10 mouse cellular contexts compared by ENCODE assay signal in the genomic region with DNA sequence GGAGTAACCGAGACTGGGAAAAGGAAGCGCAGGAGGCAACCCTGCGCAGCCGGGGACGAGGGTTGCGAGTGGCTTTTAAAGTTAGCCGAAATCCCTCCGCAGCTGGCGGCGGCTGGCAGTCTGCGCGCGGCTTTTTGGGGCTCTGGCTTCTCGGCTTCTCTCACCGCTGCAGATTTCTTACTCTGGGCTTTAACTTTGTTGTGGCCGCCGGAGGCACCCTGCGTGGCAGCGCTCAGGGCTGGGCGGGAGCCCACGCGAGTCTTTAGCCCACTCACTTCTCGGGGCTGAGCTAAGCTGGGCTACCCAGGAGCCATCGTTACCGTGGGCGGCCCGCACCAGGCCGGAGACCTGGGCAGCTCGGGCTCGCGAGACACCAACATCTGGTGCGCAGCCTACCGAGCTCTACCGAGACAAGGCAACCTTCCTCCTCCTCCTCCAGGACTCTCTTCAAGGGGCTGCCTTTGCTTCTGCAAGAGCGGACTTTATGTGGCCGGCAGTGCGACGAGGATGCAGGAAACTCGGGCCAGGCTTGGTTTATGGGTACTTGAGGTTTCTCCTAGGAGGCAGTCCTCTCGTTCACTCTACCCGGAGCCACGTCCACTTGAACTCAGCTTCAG. TPM values are rescaled to one million over a fixed set of nuclear protein-coding genes. Genes with fewer than 3 reads are reported as not detected.
A peak's percentile ranks its signal among the peaks of the same experiment; 100 is the strongest.
DNase-seq lines count a peak whose midpoint lies in the region; ATAC-seq and TF ChIP-seq lines count a peak whose summit lies in the region.
"Had no signal": no experiment of that assay in that cellular context is flagged by ENCODE, and none has a peak within 500 bp of the region (broad histone marks: within the 10 kb centered on the region; RNA-seq: fewer than 3 reads in every experiment).

No protein-coding gene starts in this region.

- no peak for TF ChIP-seq CTCF in cerebellum, adult 2 months (IDR thresholded peaks at IDR 0.05; ENCODE audit: borderline replicate concordance, insufficient read depth, low read depth, low read length)

- H3K36me3 ChIP-seq in intestine, embryonic 16.5 days (ENCODE audit: control insufficient read depth, insufficient read depth, low read length): no peaks in the 10 kb centered on the region
- H3K36me3 ChIP-seq in stomach, embryonic 15.5 days: no peaks in the 10 kb centered on the region
- H3K36me3 ChIP-seq: lung, embryonic 15.5 days had no signal

- peak overlapping the region; percentile 29 for H3K4me3 ChIP-seq in cerebellum, adult 2 months (replicated peaks; ENCODE audit: insufficient read depth, low read depth, low read length)
- peak overlapping the region; percentile 33 for H3K4me3 ChIP-seq in intestine, embryonic 16.5 days (ENCODE audit: low read length)
- H3K4me3 ChIP-seq in stomach, embryonic 15.5 days (replicated peaks): peak overlapping the region; percentile 36

- whole genome bisulfite sequencing in cerebellum, adult 2 months: under 1% methylated on average over 42 of the region's 42 CpGs
- WGBS in intestine, embryonic 16.5 days: under 1% methylated on average over 42 of the region's 42 CpGs
- under 1% methylated on average over 42 of the region's 42 CpGs for WGBS in stomach, embryonic 15.5 days

- no peak overlapping the region for H3K27ac ChIP-seq in cerebellum, adult 2 months (ENCODE audit: insufficient read depth, low read length)
- no peak overlapping the region for H3K27ac ChIP-seq in intestine, embryonic 16.5 days (ENCODE audit: low read length)
- H3K27ac ChIP-seq in stomach, embryonic 15.5 days: no peak overlapping the region
- H3K27ac ChIP-seq: lung, embryonic 15.5 days had no signal

- H3K4me2 ChIP-seq in intestine, embryonic 16.5 days (ENCODE audit: low read depth, low read length): peak overlapping the region; percentile 35; the same call in 1 of the 2 replicates
- peak overlapping the region; percentile 59 for H3K4me2 ChIP-seq in stomach, embryonic 15.5 days

- no peak for ATAC-seq in intestine, embryonic 16.5 days
- no peak for ATAC-seq in stomach, embryonic 15.5 days (ENCODE audit: insufficient read depth, low FRiP score, low read depth)

- 0 out of 2 replicates have a peak overlapping the region, but pooled peaks have one; percentile 26 for H3K9ac ChIP-seq in intestine, embryonic 16.5 days (ENCODE audit: low read depth, low read length)
- no peak overlapping the region for H3K9ac ChIP-seq in stomach, embryonic 15.5 days
- H3K9ac ChIP-seq: lung, embryonic 15.5 days had no signal

- peaks cover 3% of the 10 kb centered on the region; the same call in 1 of the 2 replicates for H3K27me3 ChIP-seq in cerebellum, adult 2 months (ENCODE audit: control insufficient read depth, insufficient read depth, low read length)
- peaks cover 96% of the 10 kb centered on the region for H3K27me3 ChIP-seq in intestine, embryonic 16.5 days (replicated peaks; ENCODE audit: control insufficient read depth, insufficient read depth, low read length)
- peaks cover 95% of the 10 kb centered on the region for H3K27me3 ChIP-seq in stomach, embryonic 15.5 days (replicated peaks)

- TF ChIP-seq POLR2A in cerebellum, adult 2 months (IDR thresholded peaks at IDR 0.05; ENCODE audit: borderline replicate concordance, insufficient read depth, low read length): no peak

- no peaks in the 10 kb centered on the region for H3K4me1 ChIP-seq in cerebellum, adult 2 months (ENCODE audit: control insufficient read depth, insufficient read depth, low read length)
- H3K4me1 ChIP-seq in intestine, embryonic 16.5 days (ENCODE audit: control insufficient read depth, insufficient read depth, low read length): peaks cover 7% of the 10 kb centered on the region; the same call in 1 of the 2 replicates
- H3K4me1 ChIP-seq in stomach, embryonic 15.5 days: peaks cover 14% of the 10 kb centered on the region
- H3K4me1 ChIP-seq: lung, embryonic 15.5 days had no signal

- DNase-seq in cerebellum, adult 2 months: no peak
- DNase-seq in cerebellum, postnatal 36 days: no peak
- DNase-seq in right cerebral cortex, adult 18-20 months: peak; percentile 23
- DNase-seq in right cerebral cortex, postnatal 36 days (ENCODE audit: low spot score in 2 of 2): no peak
- no peak for DNase-seq in cerebellum, postnatal 14 days
- no peak for DNase-seq in layer of hippocampus, adult 8-10 months (ENCODE audit: low spot score in 2 of 2)

- no peaks in the 10 kb centered on the region for H3K9me3 ChIP-seq in intestine, embryonic 16.5 days (ENCODE audit: control insufficient read depth, low read length)
- H3K9me3 ChIP-seq in stomach, embryonic 15.5 days: no peaks in the 10 kb centered on the region
- H3K9me3 ChIP-seq: lung, embryonic 15.5 days had no signal

RNA-seq across cellular contexts. Expression of gene Grik3, which starts 1.1 kb away (rescaled TPM):
- 18.2 and 20.5 TPM in 2 replicates for polyA plus RNA-seq in cerebellum, adult 2 months (2012; rRNA removed)
- 0.16 and 0.18 TPM in 2 replicates for polyA plus RNA-seq in intestine, embryonic 16.5 days (2015; fragmentation: Nextera tagmentation; extraction: Ambion mirVana)
- polyA plus RNA-seq in stomach, embryonic 15.5 days (2015; fragmentation: Nextera tagmentation; extraction: Ambion mirVana): 0.51 and 0.55 TPM in 2 replicates
- total RNA-seq in layer of hippocampus, adult 8-10 months (2022): 10 to 100 TPM; 24.6 to 30.4 (median 26.8) TPM
- total RNA-seq: granulocyte monocyte progenitor cell, adult 5-6 weeks had no signal
- polyA plus RNA-seq: lung, embryonic 15.5 days had no signal

Comparison
In these comparisons a context has a peak if more than half of its experiments do, and no peak if none do; other contexts are left out.
1. RNA of gene Grik3, which starts 1.1 kb away (polyA plus RNA-seq): 18.2 to 20.5 TPM in cerebellum, adult 2 months; 0.51 to 0.55 TPM in stomach, embryonic 15.5 days and 0.16 to 0.18 TPM in intestine, embryonic 16.5 days; every median in the first group is over 10 times any median in the second.
2. Peak in every context shown above with its lines, with median percentiles within 50 percentile points of each other: H3K4me3 ChIP-seq.